Mouse (Mus musculus) right cerebral cortex, postnatal 10 days (tissue): ENCODE measurements at regions not wholly inside any gene's neighbourhood (a gene's known extent, or its start where the extent isn't known, plus 50 kb on each side); places are given as distances from the start of the nearest gene placed in this dataset.
A peak's percentile ranks its signal among the peaks of the same experiment; 100 is the strongest.

Experiments
- DNase-seq, 2 experiments: peaks; one replicate each; pipeline ENCODE4 v3.0.0; 2021; ENCODE audit warnings: low spot score in 2 of 2

GRCm38 (mm10) chrX:41161544-41161943 is 239.1 kb upstream of the Gria3 start:
- peak in 1 of 2 experiments; percentile 22 for DNase-seq
